ENCODE assay signal across 12 mouse cellular contexts in the genomic region with DNA sequence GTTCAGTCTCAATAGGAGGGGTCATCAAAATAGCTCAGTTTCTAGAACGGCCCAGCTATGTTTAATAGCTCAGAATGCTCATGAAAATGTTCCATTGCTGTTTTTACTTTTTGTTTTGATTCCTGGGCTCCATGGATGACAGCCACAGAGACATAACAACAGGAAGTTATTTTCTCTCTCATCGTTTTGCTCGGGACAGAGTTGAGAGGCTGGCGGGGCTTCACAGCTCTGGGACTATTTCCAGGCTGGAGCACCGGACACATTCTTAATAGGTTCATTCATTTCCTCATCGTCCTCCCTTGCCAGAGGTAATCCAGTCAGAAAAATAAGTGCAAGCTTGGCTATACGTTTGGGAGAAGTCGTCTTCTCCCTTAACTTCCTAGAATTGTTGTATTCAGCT. TPM values are rescaled to one million over a fixed set of nuclear protein-coding genes. Genes with fewer than 3 reads are reported as not detected.
A peak's percentile ranks its signal among the peaks of the same experiment; 100 is the strongest.
DNase-seq lines count a peak whose midpoint lies in the region; ATAC-seq and TF ChIP-seq lines count a peak whose summit lies in the region.
"Had no signal": no experiment of that assay in that cellular context is flagged by ENCODE, and none has a peak within 500 bp of the region (broad histone marks: within the 10 kb centered on the region; RNA-seq: fewer than 3 reads in every experiment).

No protein-coding gene starts in this region.

- H3K36me3 ChIP-seq in kidney, embryonic 14.5 days (ENCODE audit: control insufficient read depth, insufficient read depth, low read length): no peaks in the 10 kb centered on the region
- H3K36me3 ChIP-seq: forebrain, embryonic 10.5 days; intestine, embryonic 15.5 days had no signal

- no peak overlapping the region; the same call in 1 of the 2 replicates for H3K4me3 ChIP-seq in gastrocnemius, adult 2 months
- H3K4me3 ChIP-seq in kidney, embryonic 14.5 days (ENCODE audit: low read length): no peak overlapping the region
- H3K4me3 ChIP-seq: forebrain, embryonic 10.5 days; intestine, embryonic 15.5 days had no signal

- H3K4me1 ChIP-seq in kidney, embryonic 14.5 days (ENCODE audit: control insufficient read depth, insufficient read depth, low read length): no peaks in the 10 kb centered on the region
- H3K4me1 ChIP-seq: forebrain, embryonic 10.5 days; intestine, embryonic 15.5 days had no signal

- H3K27ac ChIP-seq in gastrocnemius, adult 2 months: peak overlapping the region; percentile 63
- H3K27ac ChIP-seq in kidney, embryonic 14.5 days (ENCODE audit: low read depth, low read length): peak overlapping the region; percentile 49; the same call in 1 of the 2 replicates
- H3K27ac ChIP-seq: forebrain, embryonic 10.5 days; intestine, embryonic 15.5 days had no signal

- DNase-seq in gastrocnemius, adult 2 months: peak; percentile 53
- DNase-seq in gastrocnemius, postnatal 25 days: no peak
- peak; percentile 20 for DNase-seq in urinary bladder, postnatal 14 days (ENCODE audit: low spot score)
- DNase-seq in urinary bladder, adult 2 months (ENCODE audit: low spot score): no peak
- no peak for DNase-seq in left cerebral cortex, adult 11 months (ENCODE audit: low spot score)
- DNase-seq in right cerebral cortex, postnatal 25 days: no peak
- DNase-seq: left cerebral cortex, postnatal 4 days had no signal

- WGBS in kidney, embryonic 14.5 days: 40% methylated on average over 8 of the region's 8 CpGs

- H3K4me2 ChIP-seq in kidney, embryonic 14.5 days (replicated peaks; ENCODE audit: low read depth, low read length): no peak overlapping the region
- H3K4me2 ChIP-seq: intestine, embryonic 15.5 days had no signal

- no peak for ATAC-seq in kidney, embryonic 14.5 days (ENCODE audit: low FRiP score, low TSS enrichment)
- no peak for ATAC-seq in cerebellum, adult (ENCODE audit: insufficient number of reproducible peaks, low FRiP score, low TSS enrichment)
- ATAC-seq: intestine, embryonic 15.5 days; Patski had no signal

- no peaks in the 10 kb centered on the region for H3K27me3 ChIP-seq in kidney, embryonic 14.5 days (ENCODE audit: control insufficient read depth, insufficient read depth, low read length)
- H3K27me3 ChIP-seq: intestine, embryonic 15.5 days had no signal

- no peak overlapping the region for H3K9ac ChIP-seq in kidney, embryonic 14.5 days (ENCODE audit: low read depth, low read length)
- H3K9ac ChIP-seq: intestine, embryonic 15.5 days had no signal

- TF ChIP-seq CTCF in gastrocnemius, adult 2 months (IDR thresholded peaks at IDR 0.05): no peak

- intact Hi-C loops in gastrocnemius, adult 2 months (cut with DNase I): no loop called here

- H3K9me3 ChIP-seq in kidney, embryonic 14.5 days (ENCODE audit: control insufficient read depth, low read length): no peaks in the 10 kb centered on the region
- H3K9me3 ChIP-seq: intestine, embryonic 15.5 days had no signal

RNA-seq across cellular contexts. Expression of gene Tnfsf10, which starts 27.9 kb away (rescaled TPM):
- total RNA-seq in gastrocnemius, adult 2 months (2021): 10 to 100 TPM in 1 of 2 experiments, 1 to 10 TPM in 1; 3.7 to 15.2 TPM
- total RNA-seq in gastrocnemius, postnatal 25 days (2021): 1 to 10 TPM; 3.0 to 3.9 TPM
- 5.5 and 7.9 TPM in 2 replicates for polyA plus RNA-seq in urinary bladder, adult 2 months (2012; rRNA removed)
- polyA plus RNA-seq in kidney, embryonic 14.5 days (2014; fragmentation: Nextera tagmentation; extraction: Ambion mirVana): 0.10 and 0.38 TPM in 2 replicates
- polyA plus RNA-seq: forebrain, embryonic 10.5 days had no signal

Comparison
In these comparisons a context has a peak if more than half of its experiments do, and no peak if none do; other contexts are left out.
1. DNase-seq: peak in gastrocnemius, adult 2 months (single experiment) and urinary bladder, postnatal 14 days (single experiment); none in gastrocnemius, postnatal 25 days (single experiment), urinary bladder, adult 2 months (single experiment), left cerebral cortex, adult 11 months (single experiment) and right cerebral cortex, postnatal 25 days (single experiment).